Mouse (Mus musculus) neural tube, embryonic 15.5 days (tissue): ENCODE measurements around the gene Aadacl3. TPM values are rescaled to one million over a fixed set of nuclear protein-coding genes. Genes with fewer than 3 reads are reported as not detected.

Source experiments
- ATAC-seq: fragments of 200-750 bp; cut with Nextera tagmentation; 2 replicates; pipeline ENCODE4 v1.8.0; 2017; ENCODE audit warnings: mild to moderate bottlenecking, moderate TSS enrichment, moderate library complexity; ENCODE audit not compliant: low FRiP score
- H3K27ac ChIP-seq: fragments of 300-500 bp; sonication (generic); replicated peaks from 2 replicates; pipeline ENCODE4 v1.5.1; 2015; ENCODE audit warnings: mild to moderate bottlenecking, inconsistent platforms
- H3K27me3 ChIP-seq: fragments of 300-500 bp; sonication (generic); replicated peaks from 2 replicates; pipeline ENCODE4 v1.6.1; 2015; ENCODE audit warnings: inconsistent platforms
- H3K36me3 ChIP-seq: fragments of 300-500 bp; sonication (generic); 2 replicates; pipeline ENCODE4 v1.6.1; 2015; ENCODE audit warnings: inconsistent platforms
- H3K4me1 ChIP-seq: fragments of 300-500 bp; sonication (generic); 2 replicates; pipeline ENCODE4 v1.6.1; 2015; ENCODE audit warnings: inconsistent platforms
- H3K4me2 ChIP-seq: fragments of 300-500 bp; sonication (generic); 2 replicates; pipeline ENCODE4 v1.6.1; 2015; ENCODE audit warnings: inconsistent platforms, mild to moderate bottlenecking, moderate library complexity
- H3K4me3 ChIP-seq: fragments of 300-500 bp; sonication (generic); replicated peaks from 2 replicates; pipeline ENCODE4 v1.5.1; 2015; ENCODE audit warnings: mild to moderate bottlenecking, inconsistent platforms
- H3K9ac ChIP-seq: fragments of 300-500 bp; sonication (generic); replicated peaks from 2 replicates; pipeline ENCODE4 v1.6.1; 2015; ENCODE audit warnings: mild to moderate bottlenecking, inconsistent platforms
- H3K9me3 ChIP-seq: fragments of 300-500 bp; sonication (generic); replicated peaks from 2 replicates; pipeline ENCODE4 v1.6.1; 2016; ENCODE audit warnings: inconsistent platforms
- WGBS: fragments of 180-500 bp; shearing (Covaris S2); methylation state at CpG from one replicate; pipeline ENCODE4 v1.1.7; 2015; ENCODE audit warnings: mixed read lengths; 5-methylcytosine and 5-hydroxymethylcytosine counted together
- polyA plus RNA-seq: library from polyadenylated mRNA; unstranded; fragments of >200 nt; fragmentation: Nextera tagmentation; extraction: Ambion mirVana; gene quantifications from 2 replicates; pipeline ENCODE4 v1.2.1, GENCODE M21; 2015

Gene Aadacl3
- polyA plus RNA-seq, 1 experiment from 2014 or later, result not detected

GRCm38 (mm10) chr4:144424590-144424989, 39.0 kb downstream of the Aadacl3 start:
- Histone ChIP-seq H3K4me2 (no peak overlapping the region), H3K4me1 (no peaks in the 10 kb centered on the region), H3K9me3 (no peaks in the 10 kb centered on the region), H3K36me3 (no peaks in the 10 kb centered on the region), H3K27me3 (no peaks in the 10 kb centered on the region), H3K9ac (no peak overlapping the region), H3K4me3 (no peak overlapping the region), H3K27ac (no peak overlapping the region)
- 79% methylated on average over 5 of the region's 5 CpGs for whole genome bisulfite sequencing
- no peak for ATAC-seq

- Histone ChIP-seq H3K27me3 (no peaks in the 10 kb centered on the region), H3K36me3 (no peaks in the 10 kb centered on the region), H3K4me2 (no peak overlapping the region), H3K27ac (no peak overlapping the region), H3K4me3 (no peak overlapping the region), H3K9ac (no peak overlapping the region), H3K4me1 (no peaks in the 10 kb centered on the region), H3K9me3 (0 out of 2 replicates have a peak, but pooled peaks cover 3% of the 10 kb centered on the region)
- ATAC-seq, result no peak
These were observed 42.9 kb downstream of the Aadacl3 start for GRCm38 (mm10) chr4:144420644-144421043.

- ATAC-seq, result no peak
- H3K4me1 ChIP-seq, result no peaks in the 10 kb centered on the region
These were observed 55.3 kb downstream of the Aadacl3 start, which contains the start of gene Pramef12 for GRCm38 (mm10) chr4:144408290-144408689. TSS of gene Pramef12 (minus strand) at chr4:144408464.

GRCm38 (mm10) chr4:144406261-144406660, 57.3 kb downstream of the Aadacl3 start:
- no peaks in the 10 kb centered on the region for H3K9me3 ChIP-seq
- H3K27me3 ChIP-seq, result no peaks in the 10 kb centered on the region
- ATAC-seq, result no peak
- H3K4me1 ChIP-seq, result no peaks in the 10 kb centered on the region
- no peak overlapping the region for H3K27ac ChIP-seq
- 63% methylated on average over 3 of the region's 3 CpGs for WGBS
- no peak overlapping the region for H3K9ac ChIP-seq
- H3K4me3 ChIP-seq, result no peak overlapping the region
- no peak overlapping the region for H3K4me2 ChIP-seq
- no peaks in the 10 kb centered on the region for H3K36me3 ChIP-seq

More at GRCm38 (mm10) chr4:144408290-144408689, 55.3 kb downstream of the Aadacl3 start, which contains the start of gene Pramef12:
- Histone ChIP-seq H3K4me3 (no peak within 1 kb of the TSS), H3K9ac (no peak within 1 kb of the TSS), H3K9me3 (no peaks in the 10 kb centered on the region), H3K27me3 (no peaks in the 10 kb centered on the region), H3K27ac (no peak within 1 kb of the TSS), H3K36me3 (no peaks in the 10 kb centered on the region), H3K4me2 (no peak within 1 kb of the TSS)
- WGBS, result 87% methylated on average over 9 of the region's 9 CpGs

GRCm38 (mm10) chr4:144404456-144405086, 59.0 kb downstream of the Aadacl3 start:
- H3K27me3 ChIP-seq, result no peaks in the 10 kb centered on the region
- no peak overlapping the region for H3K27ac ChIP-seq
- H3K4me3 ChIP-seq, result peak overlapping the region; percentile 11; the same call in 1 of the 2 replicates
- H3K36me3 ChIP-seq, result no peaks in the 10 kb centered on the region
- no peaks in the 10 kb centered on the region for H3K9me3 ChIP-seq
- WGBS, result 9% methylated on average over 17 of the region's 17 CpGs
- no peak for ATAC-seq
- no peaks in the 10 kb centered on the region for H3K4me1 ChIP-seq
- no peak overlapping the region for H3K9ac ChIP-seq
- peak overlapping the region; percentile 48 for H3K4me2 ChIP-seq

Other genes starting within 250 kb of the Aadacl3 start
- gene Pramel5, start 183.3 kb downstream of the Aadacl3 start, polyA plus RNA-seq, result not detected in 2 replicates
- not detected in 2 replicates for gene Gm13128, start 133.5 kb downstream of the Aadacl3 start, polyA plus RNA-seq
- not detected in 2 replicates for gene Gm13119, start 105.8 kb downstream of the Aadacl3 start, polyA plus RNA-seq
- gene Pramef20, start 85.8 kb downstream of the Aadacl3 start, polyA plus RNA-seq, result not detected in 2 replicates
- not detected in 2 replicates for gene Pramef12, start 55.3 kb downstream of the Aadacl3 start, polyA plus RNA-seq
- gene 1700012P22Rik, start 25.0 kb downstream of the Aadacl3 start, polyA plus RNA-seq, result not detected in 2 replicates
- not detected in 2 replicates for gene Gm9944, start 10.4 kb downstream of the Aadacl3 start, polyA plus RNA-seq
- not detected in 2 replicates for gene 9430007A20Rik, start 56.1 kb upstream of the Aadacl3 start, polyA plus RNA-seq
- gene Gm13124, start 101.4 kb upstream of the Aadacl3 start, polyA plus RNA-seq, result not detected in 2 replicates
- not detected in 2 replicates for gene Aadacl4, start 150.0 kb upstream of the Aadacl3 start, polyA plus RNA-seq
- not detected in 2 replicates for gene Gm436, start 222.6 kb upstream of the Aadacl3 start, polyA plus RNA-seq